Mouse (Mus musculus) liver, embryonic 14 days (tissue): ENCODE results near the gene Sh3pxd2a. TPM values are rescaled to one million over a fixed set of nuclear protein-coding genes. Genes with fewer than 3 reads are reported as not detected.

ENCODE experiments used
- polyA plus RNA-seq: library from polyadenylated mRNA; depleted of rRNA; stranded (reverse); fragments of >200 nt; gene quantifications from 2 replicates; pipeline ENCODE4 v1.2.3, GENCODE M21; 2012; rRNA removed

Sh3pxd2a gene
- 1.6 and 1.7 TPM in 2 replicates for polyA plus RNA-seq

GRCm38 (mm10) chr19:47464304-47465241, at the start of gene Sh3pxd2a:
TSS of gene Sh3pxd2a (minus strand) at chr19:47464401.

Other genes starting within 250 kb of the Sh3pxd2a start
- 6.5 and 6.6 TPM in 2 replicates for gene Stn1, start 73.1 kb upstream of the Sh3pxd2a start, polyA plus RNA-seq
- gene Slk, start 115.3 kb upstream of the Sh3pxd2a start, polyA plus RNA-seq: 19.0 and 20.1 TPM in 2 replicates
- gene Col17a1, start 227.7 kb upstream of the Sh3pxd2a start, polyA plus RNA-seq: 0.08 and 0.15 TPM in 2 replicates